8 mouse cellular contexts compared by ENCODE assay signal in genomic region chr7:97745299-97745698, GRCm38 (mm10). TPM values are rescaled to one million over a fixed set of nuclear protein-coding genes. Genes with fewer than 3 reads are reported as not detected.
A peak's percentile ranks its signal among the peaks of the same experiment; 100 is the strongest.
DNase-seq lines count a peak whose midpoint lies in the region; ATAC-seq and TF ChIP-seq lines count a peak whose summit lies in the region.

No protein-coding gene starts in this region.

- DNase-seq in hindbrain, embryonic 10.5 days (ENCODE audit: low spot score) = peak; percentile 57
- DNase-seq in adipocyte (ENCODE audit: low spot score) = peak; percentile 80
- DNase-seq in kidney, postnatal 36 days = peak; percentile 70 to 88
- peak; percentile 84 for DNase-seq in mesoderm, embryonic 11.5 days (ENCODE audit: low read depth, low spot score)
- peak; percentile 66 for DNase-seq in thymus, postnatal 25 days

- H3K4me2 ChIP-seq in hindbrain, embryonic 13.5 days = no peak overlapping the region

- TF ChIP-seq CTCF in C2C12 (IDR thresholded peaks at IDR 0.05; ENCODE audit: control insufficient read depth, insufficient read depth, insufficient read length) = peak; percentile 27
- TF ChIP-seq CTCF in embryonic fibroblast, embryonic 13.5 days (IDR thresholded peaks at IDR 0.05; ENCODE audit: borderline replicate concordance, insufficient read depth, low read length) = peak; percentile 79; the same call in 1 of the 2 replicates

- H3K4me1 ChIP-seq in hindbrain, embryonic 10.5 days (replicated peaks) = peaks cover 42% of the 10 kb centered on the region
- 0 out of 2 replicates have a peak, but pooled peaks cover 5% of the 10 kb centered on the region for H3K4me1 ChIP-seq in hindbrain, embryonic 13.5 days (replicated peaks)
- no peaks in the 10 kb centered on the region; the same call in 1 of the 2 replicates for H3K4me1 ChIP-seq in embryonic fibroblast, embryonic 13.5 days (ENCODE audit: control insufficient read depth, insufficient read depth, low read length)

- H3K9ac ChIP-seq in hindbrain, embryonic 13.5 days = no peak overlapping the region

- TF ChIP-seq POLR2A in embryonic fibroblast, embryonic 13.5 days (IDR thresholded peaks at IDR 0.05; ENCODE audit: low read depth, low read length) = no peak

- H3K27me3 ChIP-seq in hindbrain, embryonic 10.5 days (ENCODE audit: insufficient read depth, poor library complexity, severe bottlenecking) = no peaks in the 10 kb centered on the region
- no peaks in the 10 kb centered on the region for H3K27me3 ChIP-seq in hindbrain, embryonic 13.5 days
- no peaks in the 10 kb centered on the region for H3K27me3 ChIP-seq in C2C12 (ENCODE audit: control insufficient read depth, insufficient read depth, insufficient read length)

- ATAC-seq in hindbrain, embryonic 13.5 days (ENCODE audit: low FRiP score) = no peak

- H3K79me2 ChIP-seq in C2C12 (ENCODE audit: control insufficient read depth, insufficient read depth) = no peaks in the 10 kb centered on the region

- H3ac ChIP-seq in C2C12 (ENCODE audit: control insufficient read depth, insufficient read length, low read depth) = no peak overlapping the region

- H3K27ac ChIP-seq in hindbrain, embryonic 10.5 days = no peak overlapping the region
- no peak overlapping the region; the same call in 1 of the 2 replicates for H3K27ac ChIP-seq in hindbrain, embryonic 13.5 days
- H3K27ac ChIP-seq in embryonic fibroblast, embryonic 13.5 days (ENCODE audit: insufficient read depth, low read length) = no peak overlapping the region

- no peak overlapping the region for H3K4me3 ChIP-seq in hindbrain, embryonic 10.5 days
- no peak overlapping the region for H3K4me3 ChIP-seq in hindbrain, embryonic 13.5 days
- H3K4me3 ChIP-seq in C2C12 (ENCODE audit: insufficient read depth, poor library complexity, severe bottlenecking) = no peak overlapping the region
- no peak overlapping the region for H3K4me3 ChIP-seq in embryonic fibroblast, embryonic 13.5 days (ENCODE audit: insufficient read depth, low read length)

- no peaks in the 10 kb centered on the region for H3K79me3 ChIP-seq in C2C12 (ENCODE audit: low read depth)

- no peaks in the 10 kb centered on the region for H3K9me3 ChIP-seq in hindbrain, embryonic 10.5 days
- H3K9me3 ChIP-seq in hindbrain, embryonic 13.5 days = no peaks in the 10 kb centered on the region

- 22% methylated on average over 3 of the region's 3 CpGs for WGBS in hindbrain, embryonic 10.5 days
- 20% methylated on average over 3 of the region's 3 CpGs for WGBS in hindbrain, embryonic 13.5 days

- H3K36me3 ChIP-seq in hindbrain, embryonic 10.5 days = no peaks in the 10 kb centered on the region
- H3K36me3 ChIP-seq in hindbrain, embryonic 13.5 days = no peaks in the 10 kb centered on the region
- no peaks in the 10 kb centered on the region for H3K36me3 ChIP-seq in C2C12 (ENCODE audit: control insufficient read depth, insufficient read depth)

TF ChIP-seq in C2C12, 6 proteins besides CTCF, POLR2A, EP300 and RAD21:
- no peak for TF ChIP-seq FOSL1 (IDR thresholded peaks at IDR 0.05; ENCODE audit: insufficient read depth, low read length, poor library complexity, severe bottlenecking)
- TF ChIP-seq USF1 (IDR thresholded peaks at IDR 0.05; ENCODE audit: low read depth) = no peak
- TF ChIP-seq MYOD1 (IDR thresholded peaks at IDR 0.05; ENCODE audit: control insufficient read depth, insufficient read length, low read depth) = no peak
- TF ChIP-seq MAX (IDR thresholded peaks at IDR 0.05) = no peak
- TF ChIP-seq MYOG (IDR thresholded peaks at IDR 0.05; ENCODE audit: control insufficient read depth, extremely low read depth, insufficient read length) = no peak
- TF ChIP-seq CEBPB (IDR thresholded peaks at IDR 0.05; ENCODE audit: low read depth) = no peak

RNA-seq across cellular contexts. Expression of gene Aqp11, which starts 7.2 kb away (rescaled TPM):
- polyA plus RNA-seq in hindbrain, embryonic 10.5 days (2016; fragmentation: Nextera tagmentation; extraction: Ambion mirVana) = 5.2 and 5.3 TPM in 2 replicates
- polyA plus RNA-seq in hindbrain, embryonic 13.5 days (2015; fragmentation: Nextera tagmentation; extraction: Ambion mirVana) = 14.2 and 15.1 TPM in 2 replicates
- 0.55 TPM for polyA plus RNA-seq in C2C12 (2012; fragmentation: generic; extraction: Trizol)
- 0.95 and 2.1 TPM in 2 replicates for polyA plus RNA-seq in embryonic fibroblast, embryonic 13.5 days (2011; ENCODE audit: insufficient read length, low read depth, missing spikeins)

RNA-seq across cellular contexts. Expression of gene Pak1, which starts 43.0 kb away (rescaled TPM):
- 58.8 and 90.7 TPM in 2 replicates for polyA plus RNA-seq in hindbrain, embryonic 10.5 days (2016; fragmentation: Nextera tagmentation; extraction: Ambion mirVana)
- 130 and 132 TPM in 2 replicates for polyA plus RNA-seq in hindbrain, embryonic 13.5 days (2015; fragmentation: Nextera tagmentation; extraction: Ambion mirVana)
- 39.1 TPM for polyA plus RNA-seq in C2C12 (2012; fragmentation: generic; extraction: Trizol)
- polyA plus RNA-seq in embryonic fibroblast, embryonic 13.5 days (2011; ENCODE audit: insufficient read length, low read depth, missing spikeins) = 30.0 and 33.7 TPM in 2 replicates

RNA-seq across cellular contexts. Expression of gene Clns1a, which starts 48.9 kb away (rescaled TPM):
- 251 and 292 TPM in 2 replicates for polyA plus RNA-seq in hindbrain, embryonic 10.5 days (2016; fragmentation: Nextera tagmentation; extraction: Ambion mirVana)
- 192 and 198 TPM in 2 replicates for polyA plus RNA-seq in hindbrain, embryonic 13.5 days (2015; fragmentation: Nextera tagmentation; extraction: Ambion mirVana)
- polyA plus RNA-seq in C2C12 (2012; fragmentation: generic; extraction: Trizol) = 66.5 TPM
- polyA plus RNA-seq in embryonic fibroblast, embryonic 13.5 days (2011; ENCODE audit: insufficient read length, low read depth, missing spikeins) = 97.2 and 101 TPM in 2 replicates
